Mouse (Mus musculus) NIH3T3 (cell line): ENCODE measurements at regions not wholly inside any gene's neighbourhood (a gene's known extent, or its start where the extent isn't known, plus 50 kb on each side); places are given as distances from the start of the nearest gene placed in this dataset.

ENCODE experiments used
- DNase-seq: peaks from one replicate; pipeline ENCODE4 v3.0.0-alpha.2; 2012; ENCODE audit warnings: low read depth

GRCm38 (mm10) chr14:76822766-76823325 is 213.7 kb upstream of the Ccdc122 start:
- no peak for DNase-seq

DNA sequence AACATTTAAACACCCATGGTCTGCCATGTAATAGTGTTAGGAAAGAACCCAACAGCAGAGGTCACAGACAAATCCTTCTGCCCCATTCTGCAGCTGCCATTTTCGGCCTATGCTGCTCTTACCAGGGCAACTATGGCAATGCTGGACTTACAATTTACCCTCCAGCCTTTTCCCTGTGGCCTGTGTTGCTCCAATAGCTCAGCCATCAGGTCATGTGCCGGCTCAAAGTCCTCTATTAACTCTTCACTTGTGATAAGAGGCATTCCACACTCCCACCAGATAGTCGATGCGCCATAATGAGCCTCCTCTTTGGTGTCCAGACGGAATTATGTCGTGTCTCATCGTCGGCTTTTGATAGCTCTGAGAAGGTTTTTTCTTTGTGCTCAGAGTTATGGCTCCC is 214.7 kb upstream of the Ccdc122 start:
- DNase-seq: no peak

DNA sequence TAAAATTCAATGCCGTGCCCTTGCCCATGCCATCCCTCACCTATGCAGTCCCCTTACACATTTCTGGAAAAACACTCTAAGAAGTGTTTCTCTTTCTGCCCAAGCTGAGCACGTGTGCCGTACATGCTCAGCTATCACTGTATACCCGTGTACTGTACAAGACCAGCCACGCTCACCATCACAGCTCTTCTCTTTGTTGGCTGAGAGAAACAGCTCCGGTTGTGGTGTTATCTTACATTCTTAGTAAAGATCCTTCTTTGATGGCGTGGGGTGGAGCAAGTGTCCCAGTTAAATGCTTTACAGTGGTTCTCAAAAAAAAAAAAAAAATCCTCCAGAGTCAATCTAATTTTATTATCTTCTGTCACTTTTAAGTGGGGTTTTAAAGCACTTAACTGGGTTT is 215.1 kb upstream of the Ccdc122 start:
- DNase-seq: no peak

- DNase-seq: no peak
Measured at GRCm38 (mm10) chr14:76820989-76821388, 215.6 kb upstream of the Ccdc122 start.

GRCm38 (mm10) chr14:76819690-76820089 is 216.9 kb upstream of the Ccdc122 start:
- peak; percentile 72 for DNase-seq

DNA sequence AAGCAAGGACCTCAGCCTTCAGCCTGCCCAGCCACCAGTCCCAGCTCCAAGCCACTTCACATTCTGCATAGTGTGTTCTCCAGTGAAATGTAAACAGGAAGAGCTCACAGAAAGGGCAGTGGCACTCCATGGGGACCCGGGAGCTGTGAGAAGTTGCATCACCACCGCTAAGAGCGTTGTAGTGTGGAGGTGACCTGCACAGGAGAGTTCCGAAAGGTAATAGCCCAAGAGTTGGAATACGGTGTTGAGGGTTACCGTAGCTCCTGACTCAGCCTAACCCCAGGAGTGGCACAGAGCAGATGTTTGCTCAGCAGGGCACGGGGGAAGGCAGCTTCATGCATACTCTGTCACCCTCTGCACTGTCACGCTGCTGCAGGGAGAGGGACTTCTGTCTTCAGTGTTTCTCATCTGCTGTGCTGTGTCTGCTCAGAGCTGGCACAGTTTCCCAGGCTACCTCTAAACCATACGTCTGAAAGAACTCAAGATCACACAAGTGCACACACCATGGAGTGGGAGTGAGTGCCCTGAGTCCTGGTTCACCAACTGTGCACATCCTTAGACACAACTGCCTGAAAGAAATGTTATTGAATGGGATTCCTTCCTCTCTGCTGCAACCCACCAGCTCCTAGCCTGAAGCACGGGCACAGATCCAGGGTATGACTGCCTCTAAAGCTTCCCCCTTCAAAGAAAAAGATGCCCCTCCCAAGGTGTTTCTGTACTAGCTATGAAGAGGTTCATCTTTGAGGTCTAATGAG is 218.1 kb upstream of the Ccdc122 start:
- DNase-seq: peak; percentile 22

DNA sequence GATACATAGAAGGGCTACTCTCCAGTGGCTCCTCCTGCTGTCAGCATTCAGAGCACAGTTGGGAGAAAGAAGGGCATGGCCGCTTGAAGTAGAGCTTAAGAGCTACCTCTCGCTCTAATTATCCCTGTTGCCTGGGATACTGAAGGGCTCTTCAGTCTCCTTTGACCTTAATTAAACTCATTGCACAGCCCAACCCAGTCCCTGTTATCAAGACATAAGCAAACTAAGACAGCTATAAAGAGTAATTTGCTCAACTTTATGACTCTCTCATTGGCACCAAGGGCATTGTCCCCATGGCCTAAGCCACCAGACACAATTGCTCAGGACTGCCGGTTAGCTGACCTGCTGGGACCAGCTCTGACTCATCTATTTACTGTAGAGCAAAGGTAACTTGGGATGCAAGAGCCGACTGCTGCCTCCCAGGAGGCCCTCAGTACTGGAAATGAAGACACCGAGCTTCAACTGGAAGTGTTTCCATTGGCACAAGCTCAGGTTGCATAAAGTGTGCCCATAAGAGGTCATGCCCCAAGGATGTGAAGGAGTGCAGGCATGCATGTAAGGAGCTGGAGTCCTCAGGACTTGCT is 219.3 kb upstream of the Ccdc122 start:
- DNase-seq: peak; percentile 36

DNA sequence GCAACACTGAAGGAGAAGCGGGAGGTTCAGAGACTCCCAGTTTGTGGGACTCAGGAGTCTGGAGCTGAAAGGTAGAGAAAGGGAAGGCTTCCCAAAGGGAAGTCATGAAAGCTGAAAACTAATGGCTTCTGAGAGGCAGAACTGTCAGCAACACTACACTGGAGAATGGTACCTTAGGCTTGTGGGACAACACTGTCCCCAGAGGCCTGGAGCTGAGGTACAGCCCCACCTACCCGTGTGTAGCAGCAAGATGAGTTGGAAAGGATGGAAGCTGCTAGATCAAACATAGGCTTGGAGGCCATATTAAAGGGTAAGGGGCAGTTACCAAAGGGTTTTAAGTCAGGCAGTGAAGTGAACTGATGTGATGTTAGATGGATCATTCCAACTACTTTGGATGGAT is 219.9 kb upstream of the Ccdc122 start:
- DNase-seq: no peak

DNA sequence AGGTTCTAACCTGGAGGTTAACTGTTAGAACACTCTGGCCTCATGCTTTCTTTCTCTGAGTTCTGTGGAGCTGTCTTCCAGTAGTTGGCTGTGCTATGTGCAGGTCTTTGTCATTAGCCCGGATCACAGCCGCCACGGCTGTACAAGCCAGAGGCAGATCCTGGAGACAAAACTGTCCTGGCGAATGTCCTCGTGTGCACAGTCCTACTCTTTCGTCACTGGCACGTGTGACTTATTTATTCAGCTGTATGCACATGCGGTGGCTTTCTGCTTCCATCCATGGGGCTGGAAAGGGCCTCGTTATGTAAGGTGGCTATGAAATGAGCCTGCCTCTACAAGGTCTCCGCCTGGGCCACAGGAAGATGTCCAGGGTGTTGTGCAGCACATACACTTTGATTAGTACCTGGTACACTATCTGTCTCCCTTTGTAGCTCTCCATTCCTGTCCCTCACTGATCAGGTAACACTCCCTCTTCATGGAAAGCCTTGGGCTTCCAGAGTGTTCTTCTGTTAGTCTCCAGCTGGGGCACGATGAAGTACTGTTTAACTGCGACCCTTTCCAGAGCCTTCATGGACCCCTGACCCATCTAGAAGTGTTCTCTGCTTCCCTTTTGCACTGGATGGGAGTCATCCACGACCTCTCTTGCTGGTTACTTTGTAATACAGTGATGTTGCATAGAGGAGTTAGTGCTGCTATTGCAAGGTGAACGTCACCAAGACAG is 224.3 kb upstream of the Ccdc122 start:
- no peak for DNase-seq

GRCm38 (mm10) chr14:76810697-76811589 is 225.6 kb upstream of the Ccdc122 start:
- peak; percentile 42 for DNase-seq

DNA sequence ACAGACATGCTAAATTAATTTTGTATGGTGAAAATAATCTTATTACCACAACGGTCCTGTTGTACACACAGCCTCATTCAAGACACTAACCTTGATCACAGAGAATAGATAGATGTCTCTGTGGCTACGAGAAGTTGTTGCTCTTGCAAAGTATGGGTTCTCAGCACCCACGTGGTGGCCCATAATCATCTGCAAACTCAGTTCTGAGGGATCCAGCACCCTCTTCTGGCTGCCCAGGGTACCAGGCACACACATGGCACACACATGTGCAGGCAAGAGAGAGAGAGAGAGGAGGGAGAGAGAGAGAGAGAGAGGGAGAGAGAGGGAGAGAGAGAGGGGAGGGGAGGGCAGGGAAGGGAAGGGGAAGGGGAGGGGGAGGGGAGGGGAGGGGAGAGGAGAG is 226.5 kb upstream of the Ccdc122 start:
- no peak for DNase-seq

GRCm38 (mm10) chr14:76809411-76809810 is 227.2 kb upstream of the Ccdc122 start:
- no peak for DNase-seq

- DNase-seq: no peak
Measured at GRCm38 (mm10) chr14:76805151-76805785, 231.3 kb upstream of the Ccdc122 start.

DNA sequence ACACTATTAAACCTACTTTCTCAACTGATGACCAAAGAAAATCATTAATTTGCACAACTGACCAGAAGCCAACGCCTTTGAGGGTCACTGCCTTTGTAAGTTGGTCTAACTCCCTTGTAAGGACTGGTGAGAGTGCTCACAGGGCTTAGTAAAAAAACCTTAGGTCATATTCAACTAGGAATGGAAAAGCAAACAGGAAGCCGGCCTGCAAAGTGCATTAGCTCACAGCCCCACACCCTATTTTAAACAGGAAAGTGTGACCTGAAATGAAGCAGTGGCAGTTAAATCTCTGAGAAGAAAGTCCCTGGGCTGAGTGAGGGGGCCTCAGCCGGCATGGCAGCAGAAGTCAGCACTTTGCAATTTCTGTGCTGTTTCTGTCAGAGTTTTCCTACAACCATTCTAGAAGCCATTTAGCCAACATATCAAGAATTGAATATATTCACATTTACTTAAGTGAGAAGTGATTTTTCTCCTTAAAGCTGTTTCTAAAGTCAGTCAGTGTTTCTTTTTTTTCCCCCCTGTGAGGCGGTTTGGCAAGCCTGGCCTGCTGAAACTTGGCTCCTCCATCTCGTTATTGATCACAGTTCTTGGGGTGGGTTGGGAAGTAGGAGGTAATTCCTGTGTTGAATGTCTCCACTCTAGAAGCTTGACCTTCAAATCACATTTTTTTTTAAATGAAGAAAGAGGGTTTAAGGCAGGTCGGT is 232.0 kb upstream of the Ccdc122 start:
- no peak for DNase-seq

DNA sequence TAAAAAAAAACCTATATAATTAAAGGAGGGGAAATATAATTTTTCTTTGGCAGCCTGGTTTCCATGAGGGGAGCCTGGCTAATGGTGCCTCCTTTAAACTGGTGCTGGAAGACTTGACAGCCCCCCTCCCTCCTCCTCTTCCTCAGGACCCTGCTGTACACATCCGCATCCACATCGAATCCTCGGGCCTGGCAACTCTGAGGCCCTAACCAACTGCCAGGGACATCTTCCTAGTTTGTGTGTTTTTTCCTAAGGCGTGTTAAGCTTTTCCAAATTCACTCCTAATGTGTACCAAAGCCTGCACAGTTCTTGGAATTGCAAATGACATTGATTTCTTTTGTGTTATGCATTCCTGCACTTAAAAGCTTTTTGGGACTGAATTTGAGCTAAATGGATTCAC is 236.4 kb upstream of the Ccdc122 start:
- DNase-seq: no peak

DNA sequence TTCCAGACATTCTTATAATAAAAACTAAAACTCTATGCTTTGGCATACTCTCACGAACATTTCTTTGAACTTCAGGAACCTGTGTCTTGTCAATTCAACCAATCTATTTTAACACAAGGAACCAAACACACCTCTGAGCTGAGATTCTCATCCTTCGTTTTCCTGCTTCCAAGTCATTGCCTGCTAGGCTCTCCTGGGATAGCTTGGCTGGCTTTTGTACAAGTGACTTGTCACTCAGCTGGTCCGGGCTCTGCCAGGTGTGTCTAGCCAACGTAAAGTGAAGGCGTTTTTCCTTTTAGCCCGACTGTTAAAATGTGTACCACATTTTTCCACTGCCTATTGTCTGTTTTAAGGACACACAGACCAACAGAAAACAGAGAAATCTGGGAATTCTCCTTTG is 236.8 kb upstream of the Ccdc122 start:
- no peak for DNase-seq

GRCm38 (mm10) chr14:76798925-76799428 is 237.6 kb upstream of the Ccdc122 start:
- no peak for DNase-seq

GRCm38 (mm10) chr14:76798488-76798887 is 238.1 kb upstream of the Ccdc122 start:
- DNase-seq: no peak

GRCm38 (mm10) chr14:76797518-76797917 is 239.1 kb upstream of the Ccdc122 start:
- DNase-seq: no peak

DNA sequence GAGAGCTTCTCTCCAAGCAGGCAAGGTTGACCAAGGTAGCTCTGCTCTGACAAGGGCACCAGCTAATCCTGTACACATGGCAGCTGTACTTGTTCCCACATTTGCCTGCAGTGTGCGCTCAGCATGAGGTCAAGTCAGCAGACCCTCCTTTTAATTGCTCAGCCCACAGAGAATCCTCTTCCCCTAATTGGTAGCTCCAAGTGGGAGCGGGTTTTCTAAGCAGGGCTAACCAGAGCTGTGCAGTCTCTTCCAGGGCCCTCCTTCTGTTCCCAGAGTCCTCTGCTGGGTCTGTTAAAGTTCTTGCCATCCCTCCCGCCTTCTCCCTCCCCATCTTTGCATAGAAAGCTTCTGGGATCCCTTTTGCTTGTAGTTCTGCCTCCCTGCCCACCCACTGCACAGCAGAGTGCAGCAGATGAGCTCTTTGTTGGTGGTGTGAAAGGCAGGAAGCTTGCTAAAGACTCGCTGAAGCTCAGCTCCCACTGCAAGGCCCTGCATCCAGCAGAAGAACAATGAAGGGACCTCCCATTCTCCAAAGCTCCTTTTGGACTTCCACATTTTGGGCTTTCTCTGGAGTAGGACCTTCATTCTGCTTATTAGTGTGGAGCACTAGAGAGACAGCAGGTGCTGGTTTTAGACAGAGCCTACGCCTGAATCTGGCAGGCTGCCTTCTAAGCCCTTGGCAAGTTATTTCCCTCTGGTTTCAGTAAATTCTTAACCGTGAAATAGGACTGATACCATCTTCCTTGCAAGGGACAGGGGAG is 235.3 kb upstream of the Serp2 start:
- peak; percentile 44 for DNase-seq
